Mouse (Mus musculus): ENCODE results near the gene Rnf133.

GRCm38 (mm10) chr6:23655036-23655435, 4.9 kb upstream of the Rnf133 start, which contains the start of gene Rnf148:
- TF ChIP-seq CTCF (IDR thresholded peaks at IDR 0.05; ENCODE audit: borderline replicate concordance, insufficient read depth, low read depth, low read length) = no peak
- TF ChIP-seq POLR2A (IDR thresholded peaks at IDR 0.05; ENCODE audit: borderline replicate concordance, insufficient read depth, low read length) = no peak
